Mouse (Mus musculus) megakaryocyte-erythroid progenitor cell, adult 5 weeks (primary cell): ENCODE results near the gene 4933406M09Rik. TPM values are rescaled to one million over a fixed set of nuclear protein-coding genes. Genes with fewer than 3 reads are reported as not detected.

Experiments
- polyA plus RNA-seq: library from polyadenylated mRNA; stranded (reverse); fragments of >175 nt; gene quantifications from 2 replicates; pipeline ENCODE4 v1.2.3, GENCODE M21; 2012

The 4933406M09Rik gene
- polyA plus RNA-seq, result not detected in 2 replicates

DNA sequence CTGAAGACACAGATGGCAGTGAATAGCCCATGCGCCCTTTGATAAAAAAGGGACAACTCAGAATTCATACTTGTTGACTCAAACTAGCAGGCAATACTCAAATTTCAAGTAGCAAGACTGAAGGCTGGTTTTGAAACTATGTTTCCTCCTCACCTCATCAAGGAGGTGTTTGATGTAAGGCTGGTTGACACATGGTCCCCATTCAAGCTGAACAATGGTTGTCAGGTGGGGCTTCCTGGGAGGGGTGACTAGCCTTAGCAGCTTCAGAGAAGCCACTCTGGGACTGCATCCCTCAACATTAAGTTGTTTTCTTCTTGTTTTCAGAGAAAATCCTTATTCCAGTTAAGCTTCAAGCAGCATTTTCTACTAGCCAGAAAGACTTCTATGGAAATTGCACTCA is at the start of gene 4933406M09Rik:
Gene 4933406M09Rik, plus strand, starts transcription at position 275 of the 400 bp plus-strand sequence.

DNA sequence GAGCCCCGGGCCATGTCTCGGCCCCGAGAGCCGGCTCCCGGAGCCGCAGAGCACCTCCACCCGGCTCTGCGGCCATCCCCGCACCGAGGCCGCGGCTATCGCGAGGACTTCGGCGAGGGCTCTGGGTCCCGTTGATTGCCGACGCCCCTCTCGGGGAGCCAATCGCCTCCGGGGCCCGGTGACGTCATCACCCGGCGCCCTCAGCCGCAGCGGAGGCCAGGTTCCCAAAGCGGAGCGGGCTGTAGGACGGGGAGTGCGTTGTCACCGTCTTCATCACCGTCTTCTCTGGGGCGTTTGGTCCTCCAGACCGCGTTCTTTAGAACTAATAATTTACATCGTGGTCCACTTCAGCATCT is 23.9 kb upstream of the 4933406M09Rik start, which contains the start of gene Tmem183a:
Gene Tmem183a, minus strand, starts transcription at position 123 of the 356 bp plus-strand sequence.

DNA sequence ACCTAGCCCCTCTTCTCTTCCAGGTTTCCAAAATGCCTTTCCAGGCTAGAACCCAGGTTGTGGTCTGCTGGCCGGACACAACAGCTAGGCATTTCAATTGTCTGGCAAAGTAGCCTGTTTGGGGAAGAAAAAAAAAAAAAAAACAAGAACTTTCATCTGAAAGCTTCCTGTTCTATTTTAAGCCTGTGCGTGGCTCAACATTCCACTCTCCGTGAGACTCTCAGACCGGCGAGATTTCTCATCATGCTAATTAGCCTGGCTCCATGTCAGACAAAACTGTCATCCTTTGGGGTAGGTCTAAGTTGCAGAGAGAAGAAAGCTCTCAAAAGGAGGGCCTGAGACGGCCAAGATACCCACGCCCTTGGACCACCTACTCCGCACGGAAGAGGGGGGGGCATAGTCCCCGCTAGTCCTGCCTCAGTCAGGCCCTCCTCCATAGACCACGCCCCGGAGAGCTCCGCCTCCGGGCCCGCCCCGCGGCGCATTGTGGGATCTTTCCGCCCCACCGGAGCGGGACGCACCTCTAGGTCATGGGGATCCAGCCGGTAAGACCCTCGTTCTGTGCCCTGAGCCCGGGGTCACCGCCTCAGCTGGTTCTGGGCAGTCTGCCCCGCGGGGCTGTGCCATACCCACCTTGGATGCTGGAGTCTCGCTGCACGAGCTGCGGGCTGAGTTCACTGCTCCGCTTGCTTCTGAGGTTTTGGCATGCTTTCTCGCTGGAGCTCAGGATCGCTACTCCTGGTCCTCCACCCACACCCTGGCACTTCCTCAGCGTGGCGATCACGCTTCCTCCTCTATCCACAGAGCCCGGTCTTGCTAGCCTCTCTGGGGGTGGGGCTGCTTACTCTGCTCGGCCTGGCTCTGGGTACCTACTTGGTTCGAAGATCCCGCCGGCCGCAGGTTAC is 20.0 kb downstream of the 4933406M09Rik start, which contains the start of gene Cyb5r1:
Gene Cyb5r1, plus strand, starts transcription at position 51 of the 905 bp plus-strand sequence.

DNA sequence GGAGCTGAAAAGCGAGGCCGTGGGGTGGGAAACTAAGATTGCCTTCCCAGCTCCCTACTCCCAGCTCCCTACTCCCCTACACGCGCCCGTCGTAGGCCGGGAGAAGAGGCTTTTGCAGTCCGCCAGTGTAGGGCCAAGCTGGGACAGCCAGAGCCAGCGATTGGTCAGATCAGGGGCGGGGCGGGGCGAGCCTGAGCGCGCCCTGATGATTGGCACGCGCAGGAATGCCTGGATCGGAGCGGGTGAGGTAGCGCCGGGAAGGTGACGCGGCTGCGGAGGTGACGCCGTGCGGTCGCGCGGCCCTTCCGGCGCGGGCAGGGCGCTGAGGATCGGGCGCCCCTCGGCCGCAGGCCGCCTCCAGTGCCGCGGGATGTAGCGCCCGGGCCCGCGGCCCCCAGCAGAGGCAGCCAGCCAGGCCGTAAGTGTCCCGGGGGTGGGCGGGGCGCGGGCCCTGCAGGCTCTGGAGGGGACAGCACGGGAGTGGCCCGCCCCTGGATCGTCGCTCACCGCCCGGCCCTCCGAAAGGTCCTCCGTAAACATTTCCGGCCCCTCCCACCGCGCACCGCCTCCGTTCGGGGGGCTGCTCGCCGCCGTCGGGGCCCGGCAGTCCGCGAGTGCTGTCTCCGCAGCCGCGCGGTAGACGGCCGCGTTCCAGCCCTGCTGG is 29.6 kb downstream of the 4933406M09Rik start, which contains the start of gene Adipor1:
Gene Adipor1, plus strand, starts transcription at position 211 of the 664 bp plus-strand sequence.

Other genes starting within 250 kb of the 4933406M09Rik start
- gene Chil1, start 203.8 kb upstream of the 4933406M09Rik start, polyA plus RNA-seq, result 2.9 and 3.1 TPM in 2 replicates
- gene Mybph, start 192.5 kb upstream of the 4933406M09Rik start, polyA plus RNA-seq, result 0.05 TPM in 1 of 2 replicates, not detected in the other
- not detected in 2 replicates for gene Adora1, start 150.5 kb upstream of the 4933406M09Rik start, polyA plus RNA-seq
- not detected in 2 replicates for gene Myog, start 96.0 kb upstream of the 4933406M09Rik start, polyA plus RNA-seq
- gene Ppfia4, start 53.0 kb upstream of the 4933406M09Rik start, polyA plus RNA-seq, result 18.2 and 21.7 TPM in 2 replicates
- 32.0 and 33.3 TPM in 2 replicates for gene Tmem183a, start 24.0 kb upstream of the 4933406M09Rik start, polyA plus RNA-seq
- 31.6 and 34.3 TPM in 2 replicates for gene Cyb5r1, start 19.6 kb downstream of the 4933406M09Rik start, polyA plus RNA-seq
- 80.7 and 85.5 TPM in 2 replicates for gene Adipor1, start 29.4 kb downstream of the 4933406M09Rik start, polyA plus RNA-seq
- gene Klhl12, start 69.6 kb downstream of the 4933406M09Rik start, polyA plus RNA-seq, result 2.2 and 2.7 TPM in 2 replicates
- gene Rabif, start 108.7 kb downstream of the 4933406M09Rik start, polyA plus RNA-seq, result 6.2 and 7.7 TPM in 2 replicates
- not detected in 2 replicates for gene Mgat4e, start 163.7 kb downstream of the 4933406M09Rik start, polyA plus RNA-seq
- 11.6 and 12.5 TPM in 2 replicates for gene Kdm5b, start 174.2 kb downstream of the 4933406M09Rik start, polyA plus RNA-seq